Mouse (Mus musculus): ENCODE results near the gene Lst1.

Lst1 gene

GRCm38 (mm10) chr17:35205380-35205769 is 17.1 kb upstream of the Lst1 start:
- no peak for DNase-seq

GRCm38 (mm10) chr17:35204494-35205379 is 16.5 kb upstream of the Lst1 start, which contains the start of gene Lta:
Lta (minus strand) TSS chr17:35205351.
- DNase-seq: peak; percentile 45

- DNase-seq: no peak
These were observed 14.2 kb upstream of the Lst1 start for GRCm38 (mm10) chr17:35202442-35202841.

- DNase-seq: peak; percentile 73
These were observed 13.5 kb upstream of the Lst1 start, which contains the start of gene Tnf for GRCm38 (mm10) chr17:35201787-35202186. Tnf (minus strand) TSS chr17:35202007.

GRCm38 (mm10) chr17:35201128-35201527 is 12.9 kb upstream of the Lst1 start:
- DNase-seq: no peak

- DNase-seq: peak; percentile 65
These were observed 12.2 kb upstream of the Lst1 start for GRCm38 (mm10) chr17:35200398-35200797.

GRCm38 (mm10) chr17:35198946-35199345 is 10.7 kb upstream of the Lst1 start:
- DNase-seq: no peak

GRCm38 (mm10) chr17:35198029-35198428 is 9.8 kb upstream of the Lst1 start:
- no peak for DNase-seq

- DNase-seq: no peak
These were observed 8.9 kb upstream of the Lst1 start for GRCm38 (mm10) chr17:35197126-35197525.

GRCm38 (mm10) chr17:35196321-35196641 is 8.0 kb upstream of the Lst1 start:
- no peak for DNase-seq

- peak; percentile 87 for DNase-seq
These were observed 7.5 kb upstream of the Lst1 start for GRCm38 (mm10) chr17:35195631-35196320.

GRCm38 (mm10) chr17:35194844-35195630 is 6.8 kb upstream of the Lst1 start:
- DNase-seq: no peak

- DNase-seq: peak; percentile 53
These were observed 5.9 kb upstream of the Lst1 start, which contains the start of gene Ltb for GRCm38 (mm10) chr17:35193881-35194843. Ltb (plus strand) TSS chr17:35194439.

GRCm38 (mm10) chr17:35192924-35193323 is 4.7 kb upstream of the Lst1 start:
- peak; percentile 48 for DNase-seq

GRCm38 (mm10) chr17:35191723-35192122 is 3.5 kb upstream of the Lst1 start:
- no peak for DNase-seq

- DNase-seq: peak; percentile 34
These were observed 1.9 kb upstream of the Lst1 start for GRCm38 (mm10) chr17:35190096-35190495.

GRCm38 (mm10) chr17:35189186-35189585 is 947 bp upstream of the Lst1 start:
- peak; percentile 42 for DNase-seq

GRCm38 (mm10) chr17:35187345-35187744 is 894 bp downstream of the Lst1 start:
- DNase-seq: no peak

GRCm38 (mm10) chr17:35186681-35187080 is 1.6 kb downstream of the Lst1 start:
- peak; percentile 66 for DNase-seq

- peak; percentile 95 for DNase-seq
These were observed 2.3 kb downstream of the Lst1 start for GRCm38 (mm10) chr17:35185639-35186611.

- no peak for DNase-seq
These were observed 8.1 kb downstream of the Lst1 start for GRCm38 (mm10) chr17:35180093-35180492.
